Mouse (Mus musculus): ENCODE results near the gene Slc25a54. TPM values are rescaled to one million over a fixed set of nuclear protein-coding genes. Genes with fewer than 3 reads are reported as not detected.
A peak's percentile ranks its signal among the peaks of the same experiment; 100 is the strongest.

Slc25a54 gene
- polyA plus RNA-seq, 1 experiment from 2014 or later: not detected

DNA sequence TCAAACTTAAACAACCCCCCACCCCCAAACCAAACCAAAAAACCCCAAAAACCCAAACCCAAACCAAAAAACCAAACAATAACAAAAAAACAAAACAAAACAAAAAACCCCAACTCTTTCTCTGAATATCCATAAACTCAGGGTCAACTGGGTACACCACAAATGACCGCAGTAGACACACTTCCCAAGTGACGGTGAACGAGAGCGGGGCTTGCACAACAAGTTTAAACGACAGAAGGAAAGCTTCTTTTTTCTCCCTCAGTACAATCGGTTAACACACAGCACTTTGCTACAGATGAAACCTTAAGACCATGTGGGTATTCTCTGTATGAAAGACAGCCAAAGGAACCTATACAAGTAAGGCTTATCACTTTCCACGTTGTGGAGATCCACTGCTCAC lies 17.9 kb upstream of the Slc25a54 start:
- Histone ChIP-seq H3K27me3 (no peaks in the 10 kb centered on the region), H3K4me1 (replicated peaks) (no peaks in the 10 kb centered on the region), H3K27ac (replicated peaks) (no peak overlapping the region), H3K9ac (no peak overlapping the region), H3K36me3 (no peaks in the 10 kb centered on the region), H3K4me2 (no peak overlapping the region), H3K9me3 (no peaks in the 10 kb centered on the region), H3K4me3 (no peak overlapping the region)
- WGBS: 75% methylated on average over 7 of the region's 7 CpGs
- no peak for ATAC-seq (ENCODE audit: low FRiP score, low read depth)

DNA sequence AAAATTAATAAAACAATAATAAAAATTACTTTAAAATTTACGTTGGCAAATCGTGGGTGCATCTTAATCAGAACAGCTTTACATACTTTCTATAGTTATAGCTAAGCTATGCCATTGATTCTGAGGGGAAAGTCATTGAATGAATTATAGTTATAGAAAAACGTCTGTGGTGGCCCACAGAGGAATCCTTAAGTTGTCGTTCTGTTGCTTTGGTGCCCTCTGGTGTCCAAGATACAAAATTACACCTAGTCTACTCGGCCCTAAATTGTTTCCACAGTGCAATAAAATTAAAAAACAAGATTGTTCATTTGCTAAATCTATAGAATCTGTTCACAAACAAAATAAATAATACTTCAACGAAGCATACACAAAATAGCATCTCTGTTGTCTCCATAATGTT lies 17.3 kb upstream of the Slc25a54 start:
- no peaks in the 10 kb centered on the region for H3K27me3 ChIP-seq
- no peaks in the 10 kb centered on the region for H3K36me3 ChIP-seq
- H3K27ac ChIP-seq (replicated peaks): no peak overlapping the region
- H3K9me3 ChIP-seq: no peaks in the 10 kb centered on the region
- no peaks in the 10 kb centered on the region for H3K4me1 ChIP-seq (replicated peaks)
- no peak overlapping the region for H3K4me3 ChIP-seq
- 0 out of 2 replicates have a peak, but pooled peaks have one; percentile 42 for ATAC-seq (ENCODE audit: low FRiP score, low read depth)
- under 1% methylated on average over 6 of the region's 6 CpGs for WGBS
- no peak overlapping the region for H3K4me2 ChIP-seq
- no peak overlapping the region for H3K9ac ChIP-seq

DNA sequence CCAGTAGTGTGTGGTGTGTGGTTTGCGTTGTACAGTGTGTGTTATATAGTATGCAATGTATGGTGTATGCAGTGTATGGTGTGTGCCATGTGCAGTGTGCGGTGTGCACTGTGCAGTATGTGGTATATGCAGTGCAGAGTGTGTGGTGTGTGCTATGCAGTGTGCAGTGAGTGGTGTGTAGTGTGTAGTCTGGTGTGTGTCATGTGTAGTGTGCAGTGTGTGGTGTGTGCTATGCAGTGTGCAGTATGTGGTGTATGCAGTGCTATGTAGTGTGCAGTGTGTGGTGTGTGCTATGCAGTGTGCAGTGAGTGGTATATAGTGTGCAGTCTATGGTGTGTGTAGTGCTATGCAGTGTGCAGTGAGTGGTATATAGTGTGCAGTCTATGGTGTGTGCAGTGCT lies 4.1 kb downstream of the Slc25a54 start:
- no peaks in the 10 kb centered on the region for H3K27me3 ChIP-seq
- H3K27ac ChIP-seq (replicated peaks): no peak overlapping the region
- H3K9ac ChIP-seq: no peak overlapping the region
- H3K36me3 ChIP-seq: no peaks in the 10 kb centered on the region
- no peak for ATAC-seq (ENCODE audit: low FRiP score, low read depth)
- H3K4me1 ChIP-seq (replicated peaks): no peaks in the 10 kb centered on the region
- no peak overlapping the region for H3K4me2 ChIP-seq
- H3K9me3 ChIP-seq: no peaks in the 10 kb centered on the region
- 97% methylated on average over 2 of the region's 2 CpGs for WGBS
- H3K4me3 ChIP-seq: no peak overlapping the region

DNA sequence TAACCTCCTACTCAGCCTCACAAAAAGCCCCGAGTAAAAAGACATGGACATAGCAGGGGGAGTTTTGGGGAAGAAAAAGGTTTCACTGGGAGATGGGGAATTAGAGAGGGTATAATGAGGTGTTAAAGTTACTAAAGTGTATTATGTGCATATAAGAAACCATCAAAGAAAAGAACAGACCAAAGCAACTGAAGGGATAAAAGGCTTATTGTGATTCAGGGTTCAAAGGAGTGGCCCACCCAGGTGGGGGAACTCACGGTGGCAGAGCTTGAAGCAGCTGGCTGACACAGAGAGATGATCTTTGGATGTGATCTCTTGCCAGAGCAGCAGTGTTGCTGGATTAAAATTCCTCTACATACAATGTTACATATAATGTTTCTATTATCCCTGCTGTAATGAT lies 8.2 kb downstream of the Slc25a54 start:
- Histone ChIP-seq H3K27ac (replicated peaks) (no peak overlapping the region), H3K4me3 (no peak overlapping the region), H3K27me3 (no peaks in the 10 kb centered on the region), H3K36me3 (no peaks in the 10 kb centered on the region), H3K4me1 (replicated peaks) (no peaks in the 10 kb centered on the region), H3K9me3 (no peaks in the 10 kb centered on the region), H3K9ac (no peak overlapping the region), H3K4me2 (no peak overlapping the region)
- no peak for ATAC-seq (ENCODE audit: low FRiP score, low read depth)
- 3% methylated on average over 2 of the region's 2 CpGs for WGBS

DNA sequence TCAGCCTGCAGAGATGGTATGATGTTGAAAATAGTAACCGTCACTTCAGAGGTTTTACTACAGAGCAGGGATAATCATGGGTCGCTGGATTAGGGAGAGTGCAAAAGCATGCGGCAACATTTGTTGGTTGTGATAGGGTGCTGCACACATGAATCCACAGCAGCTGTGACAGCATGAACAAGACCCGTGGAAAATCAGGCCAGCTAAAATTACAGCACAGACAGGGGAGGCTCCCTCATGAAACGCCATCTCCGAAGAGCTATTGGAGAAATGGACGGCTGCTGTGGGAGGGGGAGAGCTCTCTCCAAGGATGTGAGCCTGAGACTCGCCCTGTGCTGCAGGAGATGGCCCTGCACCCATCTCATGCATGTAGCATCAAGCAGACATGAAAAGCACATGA lies 24.4 kb downstream of the Slc25a54 start:
- WGBS: 61% methylated on average over 8 of the region's 8 CpGs

DNA sequence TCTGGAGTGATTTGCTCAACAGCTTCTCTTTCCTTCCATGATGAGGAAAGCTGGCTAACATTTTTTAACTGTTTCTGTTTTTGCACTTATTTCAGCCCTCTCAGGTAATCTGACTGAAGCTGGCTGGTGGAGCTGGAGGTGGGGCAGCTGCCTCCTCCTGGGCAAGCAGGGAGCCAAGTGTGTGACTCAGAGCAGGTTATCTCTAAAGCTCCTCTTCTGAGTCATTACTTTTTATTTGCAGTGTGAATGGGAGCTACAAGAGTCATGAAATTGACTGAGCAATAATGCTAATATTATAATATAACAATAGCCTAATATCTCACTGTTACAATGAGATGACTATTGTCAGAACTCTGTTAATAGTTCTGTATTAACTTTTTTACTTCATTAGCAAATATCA lies 36.9 kb downstream of the Slc25a54 start:
- ATAC-seq (ENCODE audit: low FRiP score, low read depth): no peak
- no peak overlapping the region for H3K4me3 ChIP-seq

More for the DNA sequence above, 24.4 kb downstream of the Slc25a54 start:
- no peak overlapping the region for H3K4me3 ChIP-seq
- no peak overlapping the region for H3K9ac ChIP-seq
- no peaks in the 10 kb centered on the region for H3K36me3 ChIP-seq
- no peaks in the 10 kb centered on the region for H3K9me3 ChIP-seq
- no peaks in the 10 kb centered on the region for H3K4me1 ChIP-seq (replicated peaks)
- H3K4me2 ChIP-seq: no peak overlapping the region
- ATAC-seq (ENCODE audit: low FRiP score, low read depth): no peak
- H3K27me3 ChIP-seq: no peaks in the 10 kb centered on the region
- no peak overlapping the region for H3K27ac ChIP-seq (replicated peaks)

DNA sequence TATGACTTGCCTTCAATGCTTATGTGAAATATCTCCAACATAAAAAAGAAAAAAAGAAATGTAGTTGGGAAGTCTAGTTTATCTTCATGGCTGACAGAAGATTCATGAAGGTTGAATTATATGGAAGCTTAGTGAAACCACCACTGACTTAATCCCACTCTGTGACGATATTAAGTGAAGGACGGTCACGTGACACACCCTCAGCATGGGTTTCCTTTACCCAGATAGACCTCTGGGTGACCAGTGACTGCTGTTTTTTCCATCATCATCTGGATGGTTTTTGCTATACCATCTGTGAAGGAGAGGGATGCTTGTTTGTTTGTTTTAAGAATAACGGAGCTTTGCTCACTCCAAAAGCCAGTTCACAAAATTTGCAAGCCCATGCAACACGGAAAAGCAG lies 39.3 kb downstream of the Slc25a54 start:
- Histone ChIP-seq H3K4me1 (replicated peaks) (peaks cover 22% of the 10 kb centered on the region), H3K4me2 (no peak overlapping the region), H3K9me3 (no peaks in the 10 kb centered on the region), H3K27ac (replicated peaks) (no peak overlapping the region), H3K9ac (no peak overlapping the region), H3K27me3 (no peaks in the 10 kb centered on the region), H3K36me3 (no peaks in the 10 kb centered on the region), H3K4me3 (no peak overlapping the region)
- ATAC-seq (ENCODE audit: low FRiP score, low read depth): no peak
- WGBS: 86% methylated on average over 5 of the region's 5 CpGs

More for the DNA sequence above, 36.9 kb downstream of the Slc25a54 start:
- H3K9me3 ChIP-seq: no peaks in the 10 kb centered on the region
- no peak overlapping the region for H3K27ac ChIP-seq (replicated peaks)
- no peaks in the 10 kb centered on the region for H3K27me3 ChIP-seq
- no peak overlapping the region for H3K9ac ChIP-seq
- H3K4me2 ChIP-seq: no peak overlapping the region
- H3K4me1 ChIP-seq (replicated peaks): peaks cover 4% of the 10 kb centered on the region; the same call in 1 of the 2 replicates
- H3K36me3 ChIP-seq: no peaks in the 10 kb centered on the region

DNA sequence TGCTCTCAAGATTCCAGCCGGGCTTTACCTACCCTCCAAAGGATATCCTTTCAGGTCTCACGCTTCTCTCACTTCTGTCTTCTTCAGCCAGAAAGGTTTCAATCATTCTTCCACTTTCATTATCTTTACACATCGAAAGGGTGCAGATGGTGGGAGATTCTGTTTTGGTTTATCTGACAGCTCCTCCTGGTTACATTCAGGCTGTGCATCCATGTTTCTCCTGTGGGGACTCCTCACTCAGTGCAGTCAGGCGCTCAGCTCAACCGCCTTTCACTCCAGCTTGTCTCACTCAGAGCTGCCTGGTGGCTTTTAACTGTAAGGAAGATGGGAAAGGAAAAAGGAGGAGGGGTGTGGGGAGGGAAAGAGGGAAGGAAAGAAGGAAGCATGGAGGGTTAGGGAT lies 39.7 kb downstream of the Slc25a54 start:
- Histone ChIP-seq H3K9me3 (no peaks in the 10 kb centered on the region), H3K4me3 (no peak overlapping the region), H3K36me3 (no peaks in the 10 kb centered on the region), H3K27me3 (no peaks in the 10 kb centered on the region), H3K9ac (no peak overlapping the region), H3K27ac (replicated peaks) (no peak overlapping the region), H3K4me1 (replicated peaks) (peaks cover 22% of the 10 kb centered on the region), H3K4me2 (no peak overlapping the region)
- no peak for ATAC-seq (ENCODE audit: low FRiP score, low read depth)
- WGBS: 76% methylated on average over 5 of the region's 5 CpGs

DNA sequence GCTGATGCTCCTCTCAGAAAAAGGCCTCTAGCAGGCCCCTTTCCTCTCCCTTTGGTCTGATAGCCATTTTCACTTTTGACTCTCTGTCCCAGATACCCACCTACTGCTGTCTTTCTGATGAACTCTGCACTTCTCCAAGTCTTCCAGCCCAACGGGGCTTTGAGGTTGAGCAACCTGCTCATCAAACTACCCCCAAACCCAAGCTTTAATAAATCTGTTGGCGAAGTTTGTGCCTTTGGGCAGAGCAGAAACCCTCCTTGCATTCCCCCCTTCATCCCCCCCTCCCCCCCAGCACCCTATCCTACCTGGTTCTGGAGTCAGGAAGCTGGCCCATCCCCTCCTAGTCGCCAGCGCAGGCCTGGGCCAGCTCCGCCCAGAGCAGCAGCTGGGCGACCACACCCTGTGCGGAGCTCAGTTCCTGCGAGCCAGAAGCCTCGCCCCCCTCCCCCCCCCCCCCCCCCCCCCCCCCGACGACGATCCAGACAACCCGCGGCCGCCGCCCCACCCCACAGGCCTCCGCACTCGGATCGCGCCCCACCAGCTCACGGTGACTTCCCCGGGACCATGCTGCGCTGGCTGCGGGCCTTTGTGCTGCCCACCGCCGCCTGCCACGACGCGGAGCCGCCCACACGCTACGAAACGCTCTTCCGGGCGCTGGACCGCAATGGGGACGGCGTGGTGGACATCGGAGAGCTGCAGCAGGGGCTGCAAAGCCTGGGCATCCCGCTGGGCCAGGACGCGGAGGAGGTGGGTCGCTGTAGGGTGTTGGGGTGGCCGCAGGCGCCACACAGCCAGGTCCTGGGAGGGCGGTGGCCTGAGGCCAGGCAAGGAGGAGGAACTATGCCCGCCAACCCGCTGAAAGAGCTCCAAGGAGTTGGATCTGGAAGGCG lies 42.6 kb downstream of the Slc25a54 start, which contains the start of gene Slc25a24:
Slc25a24 (plus strand) TSS at position 509 of the 890 bp plus-strand sequence.
- no peaks in the 10 kb centered on the region for H3K36me3 ChIP-seq
- H3K9me3 ChIP-seq: no peaks in the 10 kb centered on the region
- WGBS: 1% methylated on average over 36 of the region's 49 CpGs
- peak within 1 kb of the TSS; percentile 81 for H3K9ac ChIP-seq
- peaks cover 22% of the 10 kb centered on the region for H3K4me1 ChIP-seq (replicated peaks)
- peak within 1 kb of the TSS; percentile 68 for H3K4me3 ChIP-seq
- peak within 1 kb of the TSS; percentile 91 for H3K4me2 ChIP-seq
- peak within 1 kb of the TSS; percentile 66 for H3K27ac ChIP-seq (replicated peaks)
- no peaks in the 10 kb centered on the region for H3K27me3 ChIP-seq
- peak; percentile 91 for ATAC-seq (ENCODE audit: low FRiP score, low read depth)

DNA sequence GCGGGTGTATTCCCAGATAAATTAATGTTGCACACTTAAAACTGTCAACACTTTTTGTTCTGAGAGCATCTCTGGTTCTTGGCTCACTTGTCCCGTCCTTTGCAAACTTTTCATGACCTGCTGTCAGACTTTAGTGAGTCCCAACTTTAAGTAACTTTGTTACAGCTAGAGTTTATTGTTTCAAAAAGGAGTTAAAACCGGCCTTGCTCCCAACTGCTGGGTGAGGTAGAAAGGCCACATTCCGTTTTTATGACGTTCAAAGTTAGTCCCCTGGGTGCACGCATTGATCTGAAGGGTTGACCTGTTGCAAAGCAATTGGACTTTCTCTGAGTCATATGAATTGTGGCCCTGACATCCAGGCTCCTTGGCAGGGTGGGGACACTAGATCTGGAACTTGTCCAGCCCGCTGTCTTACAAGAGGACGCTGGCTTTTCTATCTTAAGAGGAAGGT lies 43.3 kb downstream of the Slc25a54 start:
- Histone ChIP-seq H3K9me3 (no peaks in the 10 kb centered on the region), H3K4me1 (replicated peaks) (peaks cover 22% of the 10 kb centered on the region), H3K36me3 (no peaks in the 10 kb centered on the region), H3K4me2 (peak overlapping the region; percentile 91), H3K9ac (peak overlapping the region; percentile 81), H3K27ac (replicated peaks) (no peak overlapping the region), H3K4me3 (peak overlapping the region; percentile 68), H3K27me3 (no peaks in the 10 kb centered on the region)
- ATAC-seq (ENCODE audit: low FRiP score, low read depth): no peak
- WGBS: 13% methylated on average over 8 of the region's 8 CpGs

DNA sequence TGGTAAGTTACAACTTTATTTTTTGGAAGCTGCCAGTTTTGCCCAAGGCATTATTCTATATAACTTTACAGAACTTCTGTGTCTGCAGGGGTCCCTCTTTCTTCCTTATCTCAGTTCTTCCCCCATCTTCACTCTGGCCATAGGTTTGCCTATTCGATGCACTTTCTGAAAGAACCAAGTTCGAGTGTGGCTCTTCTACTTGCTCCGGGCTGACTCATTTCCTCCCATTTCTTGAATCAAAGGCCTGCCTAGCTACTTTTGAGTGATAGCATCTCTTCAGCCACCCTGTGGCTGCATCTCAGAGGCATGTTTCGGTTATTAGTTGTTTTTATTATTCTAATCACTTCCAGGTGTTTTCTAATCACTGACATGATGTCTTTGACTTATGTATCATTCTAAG lies 43.8 kb downstream of the Slc25a54 start:
- Histone ChIP-seq H3K4me2 (peak overlapping the region; percentile 91), H3K4me3 (peak overlapping the region; percentile 68), H3K9ac (no peak overlapping the region), H3K27me3 (no peaks in the 10 kb centered on the region), H3K27ac (replicated peaks) (no peak overlapping the region), H3K36me3 (no peaks in the 10 kb centered on the region), H3K9me3 (no peaks in the 10 kb centered on the region), H3K4me1 (replicated peaks) (peaks cover 22% of the 10 kb centered on the region)
- ATAC-seq (ENCODE audit: low FRiP score, low read depth): no peak
- WGBS: 57% methylated on average over 4 of the region's 4 CpGs

DNA sequence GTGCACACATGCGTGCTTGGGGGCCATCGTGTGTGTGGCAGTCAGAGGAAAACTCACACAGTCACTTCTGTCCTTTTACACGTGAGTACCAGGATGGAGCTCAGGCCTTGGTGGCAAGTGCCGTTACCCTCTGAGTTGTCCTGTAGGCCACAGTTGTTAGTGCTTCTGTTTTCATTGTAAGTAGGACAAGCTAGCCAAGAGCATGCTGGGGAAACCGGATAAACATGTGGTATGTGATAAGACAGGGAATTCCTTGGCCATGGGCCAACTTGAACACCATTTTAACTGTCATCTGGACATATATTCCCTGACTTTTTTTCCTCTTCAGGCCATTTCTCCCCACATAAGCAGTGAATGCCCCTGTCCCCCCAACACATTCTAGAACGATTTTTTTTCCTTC lies 45.3 kb downstream of the Slc25a54 start:
- Histone ChIP-seq H3K9ac (no peak overlapping the region), H3K4me3 (no peak overlapping the region), H3K4me2 (no peak overlapping the region), H3K9me3 (no peaks in the 10 kb centered on the region), H3K4me1 (replicated peaks) (peaks cover 22% of the 10 kb centered on the region), H3K27ac (replicated peaks) (no peak overlapping the region), H3K27me3 (no peaks in the 10 kb centered on the region), H3K36me3 (no peaks in the 10 kb centered on the region)
- 72% methylated on average over 6 of the region's 6 CpGs for WGBS
- no peak for ATAC-seq (ENCODE audit: low FRiP score, low read depth)

Measured in hindbrain, embryonic 15.5 days (tissue).